Comparison of ENCODE assay signal across 10 mouse cellular contexts in genomic region chr2:30931922-30932321, GRCm38 (mm10).
"Had no signal": no experiment of that assay in that cellular context is flagged by ENCODE, and none has a peak within 500 bp of the region (broad histone marks: within the 10 kb centered on the region; RNA-seq: fewer than 3 reads in every experiment).

No protein-coding gene starts in this region.

- H3K36me3 ChIP-seq: limb, embryonic 13.5 days; liver, embryonic 15.5 days; midbrain, embryonic 13.5 days had no signal

- H3K27me3 ChIP-seq: limb, embryonic 13.5 days had no signal

- H3K27ac ChIP-seq: kidney, postnatal 0 days; limb, embryonic 13.5 days; liver, embryonic 15.5 days; midbrain, embryonic 13.5 days had no signal

- ATAC-seq: midbrain, embryonic 13.5 days had no signal

- H3K9ac ChIP-seq: limb, embryonic 13.5 days; liver, embryonic 15.5 days; lung, embryonic 14.5 days; midbrain, embryonic 13.5 days had no signal

- H3K9me3 ChIP-seq: limb, embryonic 13.5 days; liver, embryonic 15.5 days; midbrain, embryonic 13.5 days had no signal

- H3K4me3 ChIP-seq: limb, embryonic 13.5 days; liver, embryonic 15.5 days; midbrain, embryonic 13.5 days had no signal

- DNase-seq: kidney, adult 9 months; kidney, postnatal 36 days; left cerebral cortex, postnatal 4 days; lung, embryonic 14.5 days; thymus, adult 18-20 months; thymus, postnatal 25 days had no signal
